Mouse (Mus musculus): Measurements from ENCODE around the gene Cyp2d34.

Cyp2d34 gene

GRCm38 (mm10) chr15:82620531-82621202, at the start of gene Cyp2d34:
Cyp2d34 (minus strand) TSS chr15:82620946.
- no peak for DNase-seq (ENCODE audit: low read depth, low spot score)

GRCm38 (mm10) chr15:82656346-82656745, 35.6 kb upstream of the Cyp2d34 start:
- DNase-seq (ENCODE audit: low read depth, low spot score), result no peak

GRCm38 (mm10) chr15:82644371-82644770, 23.6 kb upstream of the Cyp2d34 start:
- no peak for DNase-seq (ENCODE audit: low read depth, low spot score)

GRCm38 (mm10) chr15:82643771-82644170, 23.0 kb upstream of the Cyp2d34 start:
- DNase-seq (ENCODE audit: low read depth, low spot score), result no peak

GRCm38 (mm10) chr15:82642771-82643170, 22.0 kb upstream of the Cyp2d34 start:
- DNase-seq (ENCODE audit: low read depth, low spot score), result no peak

GRCm38 (mm10) chr15:82641921-82642320, 21.2 kb upstream of the Cyp2d34 start:
- no peak for DNase-seq (ENCODE audit: low read depth, low spot score)

GRCm38 (mm10) chr15:82641390-82641789, 20.6 kb upstream of the Cyp2d34 start:
- no peak for DNase-seq (ENCODE audit: low read depth, low spot score)

GRCm38 (mm10) chr15:82640201-82640600, 19.5 kb upstream of the Cyp2d34 start:
- DNase-seq (ENCODE audit: low read depth, low spot score), result no peak

GRCm38 (mm10) chr15:82637130-82638075, 16.7 kb upstream of the Cyp2d34 start:
- no peak for DNase-seq (ENCODE audit: low read depth, low spot score)

GRCm38 (mm10) chr15:82634976-82635375, 14.2 kb upstream of the Cyp2d34 start:
- no peak for DNase-seq (ENCODE audit: low read depth, low spot score)

- no peak for DNase-seq (ENCODE audit: low read depth, low spot score)
These were observed 1.2 kb upstream of the Cyp2d34 start for GRCm38 (mm10) chr15:82621993-82622392.

GRCm38 (mm10) chr15:82618362-82619020, 2.3 kb downstream of the Cyp2d34 start:
- DNase-seq (ENCODE audit: low read depth, low spot score), result no peak

GRCm38 (mm10) chr15:82582621-82583020, 38.1 kb downstream of the Cyp2d34 start:
- no peak for DNase-seq (ENCODE audit: low read depth, low spot score)

- DNase-seq (ENCODE audit: low read depth, low spot score), result no peak
These were observed 41.7 kb downstream of the Cyp2d34 start for GRCm38 (mm10) chr15:82579071-82579470.

- DNase-seq (ENCODE audit: low read depth, low spot score), result no peak
These were observed 47.9 kb downstream of the Cyp2d34 start for GRCm38 (mm10) chr15:82572856-82573255.

All from CD4-positive, CD25-positive, alpha-beta regulatory T cell, adult 2 months (primary cell).